Mouse (Mus musculus) thymus, postnatal 25 days (tissue): ENCODE results near the gene Ptprk.

Experiments
- DNase-seq: peaks from one replicate; pipeline ENCODE4 v3.0.0; 2022

The Ptprk gene

DNA sequence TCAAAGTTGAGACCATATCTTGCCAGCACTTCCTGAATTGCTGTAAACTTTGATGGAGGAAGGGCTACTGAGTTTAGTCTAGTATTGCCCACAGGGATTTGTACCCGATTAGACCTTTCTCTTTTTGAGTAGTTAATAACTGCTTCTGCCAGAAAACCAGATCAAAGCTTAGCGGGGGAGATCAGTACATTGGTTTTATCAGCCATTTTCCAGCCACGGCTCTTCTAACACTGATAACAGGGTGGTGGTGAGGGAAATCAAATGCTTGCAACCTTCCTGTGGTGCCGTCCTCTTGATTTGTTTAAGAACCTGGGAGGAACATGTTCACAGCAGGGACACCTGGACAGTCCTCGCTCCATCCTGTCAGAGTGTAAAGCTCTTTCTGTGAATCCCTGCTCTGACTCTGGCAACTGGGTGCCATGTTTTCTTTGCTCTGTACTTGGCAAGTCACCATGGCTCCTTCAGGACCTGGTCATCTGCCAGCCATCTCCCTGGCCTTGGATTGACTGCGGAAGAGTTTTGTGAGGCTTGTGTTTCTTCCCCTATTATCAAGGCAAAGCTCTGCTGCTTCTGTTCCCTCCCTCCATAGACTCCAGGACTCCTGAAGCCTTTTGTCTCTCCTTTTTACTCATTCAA lies 231.9 kb downstream of the Ptprk start:
- DNase-seq, result no peak

DNA sequence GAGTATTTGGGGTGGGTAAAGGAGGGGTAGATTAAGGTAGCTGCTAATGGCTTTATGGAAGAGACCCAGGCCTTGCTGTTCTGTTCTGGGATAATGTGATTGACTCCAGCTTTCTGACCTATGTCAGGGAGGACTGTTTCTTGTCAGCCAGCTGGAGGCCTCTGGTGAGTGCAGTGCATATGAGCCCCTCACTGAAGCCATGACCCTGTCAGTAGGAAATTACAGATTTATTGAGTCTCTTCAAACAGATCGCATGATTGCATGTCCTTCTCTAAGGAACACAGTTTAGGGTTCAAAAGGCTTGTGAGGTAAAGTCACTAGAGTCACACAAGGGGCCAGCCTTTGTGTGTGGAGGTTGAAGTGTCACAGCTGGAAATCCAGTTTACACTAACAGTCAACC lies 236.7 kb downstream of the Ptprk start:
- no peak for DNase-seq

DNA sequence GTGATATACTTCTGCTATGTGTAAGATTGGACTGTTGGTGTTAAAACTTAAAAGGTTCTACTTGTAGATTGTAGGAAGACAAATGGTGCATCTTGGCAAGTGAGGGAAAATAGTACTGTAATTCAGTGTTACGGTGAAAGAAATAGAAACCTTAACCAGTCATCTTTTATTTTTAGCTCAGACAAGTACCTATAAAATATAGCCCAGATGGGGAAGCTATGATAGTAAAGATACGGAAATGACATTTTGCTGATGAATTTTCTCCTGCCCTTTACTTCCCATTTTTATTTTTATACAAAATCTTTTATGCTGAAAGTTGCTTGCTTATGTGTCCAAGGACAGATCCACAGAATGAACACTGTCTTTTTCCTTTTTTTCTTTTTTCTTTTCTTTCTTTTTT lies 248.4 kb downstream of the Ptprk start:
- DNase-seq, result no peak

DNA sequence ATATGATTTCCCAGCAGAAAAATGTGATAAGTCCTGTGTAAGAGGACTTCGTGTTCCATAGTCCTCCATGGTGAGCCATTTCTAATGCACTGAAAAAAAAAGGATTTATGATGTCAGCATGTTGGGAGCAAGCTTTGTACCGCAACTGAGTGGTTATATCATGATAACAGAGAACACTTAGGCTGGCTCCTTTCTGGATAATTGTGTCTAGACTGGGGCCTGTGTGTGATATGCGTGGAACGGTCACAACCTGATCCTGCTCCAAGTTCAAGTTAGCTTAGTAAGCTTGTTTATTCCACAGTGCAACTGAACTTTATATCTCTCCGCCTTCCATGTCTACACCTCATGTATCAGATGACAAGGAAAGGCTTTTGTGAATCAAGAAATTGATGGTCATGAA lies 260.6 kb downstream of the Ptprk start:
- no peak for DNase-seq

DNA sequence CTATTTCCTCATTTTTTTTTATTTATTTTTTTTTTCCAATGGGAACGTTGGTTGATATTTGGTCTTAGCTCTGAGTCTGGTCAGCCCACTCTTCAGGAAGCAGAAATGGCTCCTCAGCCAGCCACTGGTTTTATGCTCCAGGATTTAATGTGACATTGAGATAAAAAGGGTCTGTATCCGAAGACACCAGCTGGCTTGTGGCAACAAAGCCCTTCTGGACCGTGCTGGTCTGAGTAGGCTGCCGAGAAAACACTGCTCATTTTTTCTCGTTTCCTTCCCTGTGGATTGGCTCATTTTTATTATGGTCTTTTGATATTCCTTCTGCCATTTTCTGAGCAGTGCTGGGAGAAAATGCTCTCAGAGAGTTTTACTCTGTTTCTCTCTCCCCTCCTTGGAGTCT lies 263.9 kb downstream of the Ptprk start:
- no peak for DNase-seq

DNA sequence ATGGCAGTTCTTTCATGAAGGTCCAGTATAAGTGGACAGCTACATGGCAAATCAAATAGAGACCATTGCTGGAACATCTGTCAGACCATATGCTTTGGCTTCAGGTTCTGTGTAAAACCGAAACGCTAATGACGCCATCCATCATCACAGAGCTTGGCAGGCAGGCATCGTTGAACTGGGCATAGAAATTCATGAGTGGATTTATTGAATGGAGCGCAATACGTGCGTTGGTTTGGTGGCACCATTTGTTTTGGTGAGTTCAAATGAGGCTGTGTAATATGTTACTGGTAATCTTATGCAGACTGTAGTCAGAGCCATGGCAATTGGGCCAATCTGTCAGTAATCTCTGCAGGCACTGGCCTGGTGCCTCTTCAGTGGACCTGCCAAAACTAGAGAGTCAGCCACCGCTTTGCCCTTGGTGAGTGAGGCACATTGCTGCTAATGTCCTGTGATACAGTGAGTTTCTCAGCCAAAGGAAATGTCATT lies 270.6 kb downstream of the Ptprk start:
- DNase-seq, result no peak

- no peak for DNase-seq
These were observed 290.7 kb downstream of the Ptprk start for GRCm38 (mm10) chr10:28365291-28365690.

DNA sequence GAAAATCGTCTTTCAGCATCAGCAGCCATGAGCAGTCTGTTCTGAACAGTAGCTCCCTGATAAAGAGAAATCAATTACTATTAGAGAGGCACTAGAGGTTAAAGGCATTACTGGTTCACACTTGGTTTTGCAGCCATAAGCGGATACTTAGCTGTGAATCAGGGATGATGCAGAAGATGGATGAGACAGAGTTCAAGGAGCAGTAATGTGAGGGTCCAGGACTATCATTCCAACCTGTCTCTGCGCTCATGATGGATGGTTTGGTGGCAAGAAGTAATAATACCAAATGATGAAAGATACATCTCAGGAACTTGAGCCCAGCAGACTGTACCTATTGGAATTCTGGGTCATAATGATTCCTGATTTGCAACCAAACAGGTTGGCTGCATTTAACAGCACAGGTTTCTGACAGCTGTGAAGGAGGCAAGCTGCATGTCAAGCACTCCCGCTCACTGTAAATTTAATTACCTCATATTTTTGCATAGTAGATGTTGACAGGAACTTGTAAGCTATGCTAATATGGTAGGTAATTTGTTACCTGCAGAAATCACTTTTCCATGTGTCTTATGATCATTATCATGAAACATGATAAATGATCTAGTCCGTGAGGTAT lies 291.6 kb downstream of the Ptprk start:
- DNase-seq, result no peak

DNA sequence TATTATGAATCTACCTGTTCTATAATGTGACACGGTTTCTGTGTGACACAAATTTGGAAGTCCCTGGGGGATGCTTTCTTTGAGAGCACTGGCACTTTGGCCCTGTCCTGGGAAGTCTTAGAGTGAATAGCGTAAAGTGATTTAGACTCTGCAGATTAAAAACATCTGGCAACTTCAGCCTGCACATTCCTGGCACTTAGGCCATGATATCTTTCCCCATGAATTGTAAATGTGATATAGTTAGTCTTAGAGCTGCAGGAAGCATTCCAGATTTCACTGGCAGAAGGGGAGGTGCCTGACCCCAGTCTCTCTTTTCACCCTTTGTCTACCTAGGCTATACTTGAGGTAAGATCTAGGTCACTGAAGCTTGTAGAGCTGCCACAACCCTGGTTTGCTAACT lies 295.2 kb downstream of the Ptprk start:
- DNase-seq, result no peak

- no peak for DNase-seq
These were observed 300.3 kb downstream of the Ptprk start for GRCm38 (mm10) chr10:28374874-28375273.

GRCm38 (mm10) chr10:28379752-28380488 lies 305.3 kb downstream of the Ptprk start:
- no peak for DNase-seq

DNA sequence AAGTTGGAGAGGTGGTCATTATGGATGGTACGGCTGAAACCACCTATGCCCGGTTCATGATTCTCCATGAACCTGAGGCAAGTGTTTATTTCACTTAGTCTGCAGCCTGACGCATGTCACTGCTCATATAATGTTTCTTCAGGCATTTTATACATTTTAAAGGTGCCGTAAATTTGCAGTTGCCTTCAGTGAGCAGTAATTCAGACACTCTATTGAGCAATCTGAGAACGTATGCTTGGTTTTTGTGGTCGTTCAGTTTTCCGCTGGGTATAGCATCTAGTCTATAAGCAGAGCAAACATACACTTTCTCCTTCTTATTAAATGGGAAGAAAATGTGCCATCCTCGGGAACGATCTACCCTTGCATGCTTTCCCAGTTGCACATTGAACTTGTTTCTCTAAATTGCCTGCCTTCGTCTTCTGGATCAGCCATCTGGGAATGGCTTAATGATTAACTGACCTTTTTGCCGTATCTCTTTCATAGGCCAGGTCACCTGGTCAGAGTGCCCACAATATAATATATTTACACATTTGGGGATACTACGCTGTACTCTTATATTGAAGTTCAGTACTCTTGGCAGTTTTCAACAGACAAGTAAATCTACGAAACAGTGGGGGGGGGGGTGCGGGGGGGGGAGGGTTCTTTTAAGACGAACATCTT lies 313.1 kb downstream of the Ptprk start:
- no peak for DNase-seq

DNA sequence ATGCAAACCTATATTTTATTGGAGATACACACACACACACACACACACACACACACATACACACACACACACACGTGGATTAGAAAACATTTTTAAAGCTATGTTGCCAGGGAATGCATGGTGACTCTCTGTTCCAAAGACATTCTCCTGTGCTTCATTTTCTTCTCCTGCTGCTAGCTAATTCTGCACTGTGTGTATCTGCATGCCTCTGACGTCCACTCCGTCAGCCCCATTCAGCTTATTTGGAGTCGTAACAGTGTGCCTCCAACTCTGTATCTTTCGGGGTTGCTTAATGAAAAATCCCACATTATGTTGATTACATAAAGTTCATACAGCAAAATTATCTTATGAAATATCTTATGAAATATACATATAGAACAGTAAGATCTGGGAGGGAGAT lies 316.5 kb downstream of the Ptprk start:
- DNase-seq, result no peak

DNA sequence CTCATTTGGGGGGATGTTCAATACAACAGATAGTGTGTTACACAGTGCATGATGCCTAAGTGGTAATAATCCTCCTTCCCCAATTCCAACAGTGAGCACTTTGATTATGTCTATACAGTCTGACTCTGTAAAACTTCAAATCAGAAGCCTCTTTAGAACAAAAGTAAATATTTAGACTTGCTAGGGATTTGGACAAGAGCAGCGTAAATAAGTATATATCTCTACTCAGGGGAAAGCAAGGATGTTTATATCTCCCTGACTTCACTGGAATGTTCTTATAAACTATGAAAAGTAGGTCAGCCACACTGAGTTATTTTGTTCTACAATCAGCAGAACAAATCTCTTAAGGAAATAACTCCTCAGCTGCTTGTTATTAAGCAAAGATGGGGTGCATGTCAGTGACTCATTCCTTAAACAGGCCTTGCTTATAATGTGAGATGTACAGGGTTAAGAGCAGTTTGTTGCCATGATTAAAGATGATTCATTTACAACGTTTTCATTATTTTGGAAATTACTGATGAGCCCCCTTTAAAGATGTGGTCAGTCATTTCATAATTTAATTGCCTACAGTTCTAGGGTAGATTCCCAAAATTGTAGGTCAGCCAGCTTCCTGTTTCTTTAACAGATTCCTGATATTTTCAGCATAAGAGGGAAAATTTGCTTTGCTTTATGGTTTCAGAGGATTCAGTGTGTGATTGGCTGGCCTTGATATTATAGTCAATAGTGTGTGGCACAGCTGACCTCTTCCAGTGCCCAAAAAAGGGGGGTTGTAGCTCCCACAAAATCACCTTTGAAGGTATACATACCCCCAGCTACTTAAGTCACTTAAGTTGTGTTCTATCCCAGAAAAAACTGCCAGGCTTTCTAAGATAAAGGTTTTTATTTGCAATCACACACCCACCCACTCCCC lies 321.2 kb downstream of the Ptprk start:
- no peak for DNase-seq

- DNase-seq, result no peak
These were observed 321.9 kb downstream of the Ptprk start for GRCm38 (mm10) chr10:28396520-28396915.

GRCm38 (mm10) chr10:28401796-28402195 lies 327.2 kb downstream of the Ptprk start:
- no peak for DNase-seq

DNA sequence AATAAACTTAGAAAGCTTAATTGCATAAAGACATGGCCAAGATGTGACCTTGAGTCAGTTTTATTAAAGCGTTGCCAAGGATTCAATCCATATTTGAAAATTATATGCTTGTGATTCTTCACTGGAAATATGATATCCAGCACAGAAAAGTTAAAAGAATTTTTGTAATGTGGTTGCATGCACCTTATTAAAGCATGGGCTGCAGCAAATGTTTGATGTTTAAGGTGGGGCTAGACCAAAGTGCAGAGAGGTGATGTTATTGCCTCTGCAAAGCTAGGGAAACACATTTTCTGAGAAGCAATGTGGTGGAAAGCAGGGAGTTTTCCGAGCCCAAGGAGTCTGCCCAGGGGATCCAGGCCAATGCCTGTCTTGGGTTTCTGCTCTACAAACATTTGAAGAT lies 334.4 kb downstream of the Ptprk start:
- DNase-seq, result no peak

DNA sequence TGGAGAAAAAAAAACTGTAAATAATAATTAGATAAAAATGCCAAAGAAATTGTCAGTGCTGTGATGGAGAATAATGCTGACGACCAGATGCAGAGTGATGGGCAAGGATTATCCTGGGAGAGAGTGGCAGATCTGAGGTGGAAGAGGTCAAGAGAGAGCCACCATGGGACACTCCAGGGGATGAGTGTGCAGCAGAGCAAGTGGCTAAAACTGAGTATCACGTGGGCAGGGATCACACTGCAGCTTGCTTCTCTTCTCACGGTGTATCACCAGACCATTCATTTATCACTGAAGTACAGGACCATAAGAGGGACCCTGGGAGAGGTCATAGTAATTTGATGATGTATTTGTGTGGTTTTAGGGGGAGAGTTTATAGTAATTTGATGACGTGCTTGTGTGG lies 340.2 kb downstream of the Ptprk start:
- DNase-seq, result no peak

DNA sequence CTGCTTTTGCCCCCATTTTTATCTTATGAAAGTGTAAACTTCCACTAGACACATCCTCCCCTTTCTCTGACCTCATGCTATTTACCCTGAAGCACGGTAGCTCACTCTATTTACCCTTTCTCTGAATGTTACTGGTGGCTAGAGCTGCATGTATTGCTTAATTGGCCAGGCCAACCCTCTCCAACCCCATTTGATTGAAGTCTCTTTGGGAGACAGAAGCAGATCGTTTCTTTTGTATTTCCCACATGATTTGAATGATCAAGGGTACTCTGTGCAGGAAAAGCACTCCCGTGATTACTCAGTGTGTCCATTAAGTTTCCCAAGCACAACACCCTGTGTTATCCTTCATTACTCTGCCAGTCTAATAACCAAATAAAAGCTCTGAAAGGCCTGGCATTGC lies 348.0 kb downstream of the Ptprk start:
- DNase-seq, result no peak

DNA sequence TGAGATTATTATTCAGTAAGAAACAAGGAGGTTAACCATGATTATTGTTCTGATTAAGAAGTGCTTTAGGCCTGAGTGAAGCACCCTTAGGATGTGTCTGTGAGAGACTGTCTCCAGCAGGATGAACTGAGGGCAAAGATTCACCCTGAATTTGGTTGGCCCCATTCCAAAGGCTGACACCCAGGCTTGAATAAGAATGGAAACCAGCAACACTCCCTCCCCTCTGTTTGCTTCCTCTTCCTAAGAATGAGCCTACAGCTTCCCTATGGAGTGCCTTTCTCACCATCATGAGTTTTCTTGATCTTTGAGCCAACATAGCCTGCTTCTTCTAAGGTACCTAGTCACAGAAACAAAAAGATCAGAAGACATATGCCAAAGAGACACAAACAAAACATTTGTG lies 350.8 kb downstream of the Ptprk start:
- DNase-seq, result no peak

DNA sequence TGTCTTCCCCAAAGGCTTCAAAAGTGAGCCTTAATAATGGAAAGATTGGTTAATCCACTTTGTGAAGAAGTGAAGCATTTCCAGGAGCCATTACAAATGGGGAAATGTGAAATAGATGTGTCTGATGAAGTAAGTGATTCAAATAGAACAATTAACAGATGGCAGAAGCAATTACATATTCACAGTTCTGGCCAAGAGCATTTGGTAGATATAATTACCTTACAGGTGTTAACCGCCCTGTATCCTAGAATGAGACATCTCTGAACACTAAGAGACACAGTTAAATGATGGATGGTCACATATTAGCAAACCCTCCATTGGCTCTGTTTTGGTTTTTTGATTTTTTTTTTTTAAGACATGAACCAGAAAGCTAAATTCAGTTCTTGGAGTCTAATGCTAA lies 361.5 kb downstream of the Ptprk start:
- DNase-seq, result no peak

DNA sequence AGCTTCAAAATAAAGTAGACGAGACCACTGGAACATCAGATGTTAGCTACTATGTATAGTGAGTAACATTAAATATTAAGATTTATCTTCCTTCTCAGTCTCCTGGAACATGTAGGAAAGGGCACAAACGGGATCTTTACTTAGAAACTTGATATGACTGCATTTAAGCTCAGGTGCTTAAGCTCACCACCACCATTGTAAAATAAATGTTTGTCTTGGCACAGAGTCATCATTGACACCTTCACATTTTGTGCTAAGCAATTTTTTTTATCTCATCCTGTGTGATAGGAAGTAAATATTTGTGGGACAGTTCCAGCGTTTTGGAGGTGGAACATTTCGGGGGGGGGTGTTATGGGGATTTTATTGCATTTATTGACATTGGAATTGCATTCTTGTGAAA lies 375.2 kb downstream of the Ptprk start:
- no peak for DNase-seq

DNA sequence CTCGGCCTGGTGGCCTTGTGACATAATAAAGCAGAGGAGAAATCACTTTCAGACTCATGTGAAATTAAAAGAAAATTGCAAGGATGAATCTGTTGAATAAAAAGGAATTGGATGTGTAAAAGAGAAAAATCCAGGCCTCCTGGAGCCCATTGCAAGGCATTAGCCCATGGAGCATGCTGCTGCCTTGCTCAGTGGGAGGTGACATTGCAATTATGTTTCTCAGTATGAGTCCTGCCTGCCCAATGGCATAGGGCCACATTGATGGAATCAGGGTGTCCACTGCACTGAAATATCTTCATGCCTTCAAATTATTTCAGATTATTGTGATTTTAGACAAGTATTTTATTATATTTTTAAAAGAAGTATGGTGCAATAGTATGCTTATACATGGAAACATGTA lies 376.0 kb downstream of the Ptprk start:
- DNase-seq, result no peak
